Mouse (Mus musculus) spleen, adult 10 weeks (tissue): Measurements from ENCODE around the gene Vmn1r231. TPM values are rescaled to one million over a fixed set of nuclear protein-coding genes. Genes with fewer than 3 reads are reported as not detected.

Experiments used
- polyA plus RNA-seq: library from polyadenylated mRNA; stranded (reverse); fragments of 350-450 nt; fragmentation: Illumina TruSeq; extraction: RNeasy Lipid Tissue Mini Kit (QIAGEN cat#74804); gene quantifications from one replicate; pipeline ENCODE4 v1.2.3, GENCODE M21; 2015; ENCODE audit warnings: low replicate concordance; ENCODE audit not compliant: insufficient read depth

Gene Vmn1r231
- not detected for polyA plus RNA-seq

GRCm38 (mm10) chr17:20904991-20905390 lies at the start of gene Vmn1r231:
Gene Vmn1r231 (minus strand): TSS chr17:20905091.

GRCm38 (mm10) chr17:20944985-20945891 lies 40.3 kb upstream of the Vmn1r231 start, which contains the start of gene Ppp2r1a:
Gene Ppp2r1a (plus strand): TSS chr17:20945311.

GRCm38 (mm10) chr17:20919614-20920013 lies 14.7 kb upstream of the Vmn1r231 start, which contains the start of gene Vmn1r232:
Gene Vmn1r232 (minus strand): TSS chr17:20919714.

GRCm38 (mm10) chr17:20840144-20840543 lies 64.7 kb downstream of the Vmn1r231 start, which contains the start of gene Vmn1r230:
Gene Vmn1r230 (plus strand): TSS chr17:20840444.

Other genes with a start within 250 kb of the Vmn1r231 start
- not detected for gene Vmn1r226, start 222.2 kb downstream of the Vmn1r231 start, polyA plus RNA-seq
- gene Vmn1r227, start 175.2 kb downstream of the Vmn1r231 start, polyA plus RNA-seq: not detected
- not detected for gene Vmn1r228, start 118.9 kb downstream of the Vmn1r231 start, polyA plus RNA-seq
- gene Vmn1r229, start 93.5 kb downstream of the Vmn1r231 start, polyA plus RNA-seq: not detected
- not detected for gene Vmn1r230, start 64.6 kb downstream of the Vmn1r231 start, polyA plus RNA-seq
- gene Vmn1r232, start 14.6 kb upstream of the Vmn1r231 start, polyA plus RNA-seq: not detected
- gene Ppp2r1a, start 40.2 kb upstream of the Vmn1r231 start, polyA plus RNA-seq: 136 TPM
- gene Vmn1r233, start 91.4 kb upstream of the Vmn1r231 start, polyA plus RNA-seq: not detected
- gene Zfp160, start 103.8 kb upstream of the Vmn1r231 start, polyA plus RNA-seq: 45.3 TPM